Mouse (Mus musculus): Measurements from ENCODE around the gene Slc26a9.

- TF ChIP-seq GATA1 (IDR thresholded peaks at IDR 0.05; ENCODE audit: borderline replicate concordance, low read length): no peak
- no peak for TF ChIP-seq FLI1 (IDR thresholded peaks at IDR 0.05; ENCODE audit: low read length)
Measured at GRCm38 (mm10) chr1:131809651-131810050, 65.8 kb downstream of the Slc26a9 start.

Measured in megakaryocyte, embryonic 14.5 days (primary cell).